Mouse (Mus musculus): Measurements from ENCODE around the gene Antxr2. TPM values are rescaled to one million over a fixed set of nuclear protein-coding genes. Genes with fewer than 3 reads are reported as not detected.

Antxr2 gene
- total RNA-seq, 2 experiments from 2014 or later = 8.1 to 12.1 TPM

DNA sequence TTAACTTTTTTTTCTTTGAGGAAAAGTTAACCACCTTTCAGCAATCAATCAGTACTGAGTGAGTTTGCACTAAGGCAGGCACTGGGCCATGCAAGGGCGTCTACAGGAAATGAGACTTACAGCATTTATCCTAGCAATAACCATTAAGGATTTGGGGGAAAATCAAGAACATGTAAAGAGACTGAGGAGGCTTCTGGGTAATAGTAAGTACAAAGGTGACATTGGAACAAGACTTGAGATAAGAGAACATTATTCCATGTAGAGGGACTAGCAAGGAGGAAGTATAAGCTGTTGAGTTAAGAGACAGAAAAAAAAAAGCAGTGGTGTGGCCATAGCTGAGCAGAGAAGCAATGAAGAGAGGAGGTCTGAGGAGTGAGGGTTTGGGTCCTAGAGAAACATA is 57.5 kb downstream of the Antxr2 start:
- Histone ChIP-seq H3K4me3 (no peak overlapping the region), H3K27ac (no peak overlapping the region)
- no peak for TF ChIP-seq CTCF (IDR thresholded peaks at IDR 0.05)
- intact Hi-C loops (cut with DNase I) = no loop called here
- no peak for DNase-seq

DNA sequence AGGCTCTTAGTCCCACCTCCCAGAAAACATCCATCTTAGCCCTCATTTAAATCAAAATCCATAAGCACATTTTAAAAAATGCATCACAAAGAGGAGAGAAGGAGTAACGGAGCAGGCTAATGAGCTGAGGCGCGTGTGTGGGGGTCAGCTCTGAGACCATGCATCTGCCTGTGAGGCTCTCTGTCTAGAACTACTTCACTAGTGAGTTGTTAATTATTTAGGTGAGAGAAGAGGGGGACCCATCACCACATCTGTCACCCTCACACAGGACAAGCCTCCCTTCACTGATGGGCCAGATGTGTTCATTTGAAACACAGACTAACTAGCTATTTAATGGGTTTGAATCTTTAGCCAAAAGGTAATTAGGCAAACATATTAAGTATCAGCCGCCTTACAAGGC is 58.8 kb downstream of the Antxr2 start:
- intact Hi-C loops (cut with DNase I) = no loop called here
- H3K27ac ChIP-seq = no peak overlapping the region
- TF ChIP-seq CTCF (IDR thresholded peaks at IDR 0.05) = no peak
- no peak overlapping the region for H3K4me3 ChIP-seq
- DNase-seq = no peak

DNA sequence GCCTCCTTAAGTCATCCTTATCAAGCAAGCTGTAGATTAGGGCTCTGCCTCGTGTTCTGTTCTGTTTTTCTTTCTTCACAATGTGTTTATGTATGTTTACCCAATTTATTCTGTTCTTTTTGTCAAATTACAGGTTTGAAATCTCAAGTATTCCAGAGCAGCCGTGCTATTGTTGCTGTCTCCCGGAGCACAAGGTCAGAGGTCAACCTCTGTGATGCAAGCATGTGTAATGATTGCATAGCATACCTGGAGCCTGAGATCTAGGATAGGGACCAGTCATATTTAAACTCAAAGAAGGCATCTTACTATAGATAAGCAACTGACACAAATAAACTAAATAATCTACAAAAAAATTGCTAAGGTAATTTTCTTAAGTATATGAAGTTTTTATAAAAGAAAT is 59.6 kb downstream of the Antxr2 start:
- intact Hi-C loops (cut with DNase I) = no loop called here
- DNase-seq = no peak
- TF ChIP-seq CTCF (IDR thresholded peaks at IDR 0.05) = no peak
- no peak overlapping the region for H3K27ac ChIP-seq
- H3K4me3 ChIP-seq = no peak overlapping the region

DNA sequence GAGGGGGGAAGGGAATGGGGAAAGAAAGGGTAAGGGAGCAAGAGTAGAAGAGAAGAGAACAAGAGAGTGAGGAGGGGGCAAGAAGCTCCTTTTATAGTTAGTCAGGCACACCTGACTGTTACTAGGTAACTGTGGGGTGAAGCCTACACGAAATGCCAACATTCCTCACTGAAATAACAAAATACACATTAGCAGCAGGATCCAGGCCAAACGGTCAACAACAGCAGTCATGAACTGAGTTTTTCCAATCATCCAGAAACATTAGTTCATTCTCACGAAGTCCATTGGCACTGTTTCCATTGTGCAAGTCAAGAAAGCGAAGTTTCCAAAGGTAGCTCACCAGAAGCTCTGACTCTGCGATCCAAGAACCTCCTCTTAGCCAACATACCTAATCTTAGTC is 63.8 kb downstream of the Antxr2 start:
- intact Hi-C loops (cut with DNase I) = no loop called here

DNA sequence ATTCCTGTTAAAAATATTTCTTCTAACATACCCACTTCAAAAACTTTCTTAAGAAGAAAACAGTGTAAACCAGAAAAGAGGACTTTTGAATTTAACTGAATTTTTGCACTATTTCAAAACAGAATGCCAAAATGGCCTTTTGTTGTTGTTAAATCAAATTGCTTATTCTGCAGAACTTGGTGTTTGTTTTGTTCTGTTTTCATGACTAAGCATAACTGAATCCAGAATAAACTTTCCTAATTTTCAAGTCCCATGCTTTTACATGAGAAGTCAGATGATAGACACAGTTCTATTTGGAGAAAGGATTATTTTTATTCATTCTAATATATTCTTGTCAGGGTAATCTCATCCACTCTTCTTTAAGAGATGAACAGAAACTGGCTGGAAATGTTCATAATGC is 64.7 kb downstream of the Antxr2 start:
- Histone ChIP-seq H3K4me3 (no peak overlapping the region), H3K27ac (no peak overlapping the region)
- TF ChIP-seq CTCF (IDR thresholded peaks at IDR 0.05) = no peak
- no peak for DNase-seq
- intact Hi-C loops (cut with DNase I) = no loop called here

More for the DNA sequence above, 63.8 kb downstream of the Antxr2 start:
- no peak for TF ChIP-seq CTCF (IDR thresholded peaks at IDR 0.05)
- Histone ChIP-seq H3K27ac (no peak overlapping the region), H3K4me3 (no peak overlapping the region)
- no peak for DNase-seq

DNA sequence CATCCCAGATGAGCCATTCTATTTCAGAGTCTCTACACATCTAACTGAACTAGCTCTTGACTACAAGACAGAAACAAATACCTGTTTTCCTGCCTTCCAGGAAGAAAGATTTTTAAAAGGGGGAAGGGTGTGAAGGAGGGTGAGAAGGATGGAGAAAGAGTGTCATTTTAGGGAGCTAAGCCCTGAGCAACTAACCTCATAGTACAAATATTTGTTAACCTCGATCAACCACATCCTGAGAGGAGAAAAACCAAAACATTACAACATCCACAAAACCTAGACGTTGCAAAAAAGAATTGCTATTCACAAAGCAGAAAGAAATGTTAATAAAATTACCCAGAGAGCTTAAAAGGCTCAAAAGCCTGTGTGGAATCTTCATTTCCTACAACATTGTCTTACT is 66.4 kb downstream of the Antxr2 start:
- no peak for TF ChIP-seq CTCF (IDR thresholded peaks at IDR 0.05)
- intact Hi-C loops (cut with DNase I) = no loop called here
- Histone ChIP-seq H3K4me3 (no peak overlapping the region), H3K27ac (no peak overlapping the region)
- DNase-seq = no peak

DNA sequence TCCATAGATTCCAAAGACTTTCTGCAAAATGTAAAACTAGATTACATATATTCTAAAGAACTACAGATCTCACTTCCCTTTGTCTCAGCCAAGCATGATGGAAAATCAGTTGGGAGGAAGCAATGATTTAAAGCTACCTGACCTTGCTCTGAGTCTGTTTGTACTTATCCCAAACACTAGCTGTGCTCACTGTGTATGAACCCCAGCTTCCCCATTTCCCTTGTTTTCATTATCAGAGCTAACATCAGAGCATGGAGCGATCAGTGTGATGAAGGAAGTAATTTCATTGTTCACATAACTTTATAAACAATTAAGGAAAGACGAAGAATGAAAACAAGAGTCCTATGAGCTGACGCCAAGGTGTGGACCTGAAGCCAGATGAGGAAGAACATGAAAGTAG is 68.3 kb downstream of the Antxr2 start:
- intact Hi-C loops (cut with DNase I) = no loop called here
- TF ChIP-seq CTCF (IDR thresholded peaks at IDR 0.05) = no peak
- no peak overlapping the region for H3K27ac ChIP-seq
- H3K4me3 ChIP-seq = no peak overlapping the region
- DNase-seq = no peak

DNA sequence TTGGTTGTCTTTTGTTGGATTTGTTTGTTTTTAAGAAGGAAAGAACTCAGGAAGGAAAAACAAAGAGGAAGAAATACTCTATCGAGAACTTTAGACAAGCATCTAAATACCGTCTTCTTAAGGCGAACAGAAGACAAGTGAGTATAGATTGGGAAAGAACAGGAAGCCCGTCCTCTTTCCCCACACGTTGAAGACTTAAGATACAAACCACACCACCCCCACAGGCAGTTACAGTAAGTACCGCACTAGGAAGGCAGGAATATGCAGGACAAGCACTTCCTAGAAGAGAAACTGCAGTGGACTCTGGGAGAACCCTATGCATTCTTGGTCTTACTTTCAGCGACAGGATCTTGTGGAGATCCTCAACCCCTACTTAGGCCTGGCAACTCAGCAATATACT is 69.1 kb downstream of the Antxr2 start:
- H3K27ac ChIP-seq = no peak overlapping the region
- intact Hi-C loops (cut with DNase I) = no loop called here
- no peak overlapping the region for H3K4me3 ChIP-seq
- TF ChIP-seq CTCF (IDR thresholded peaks at IDR 0.05) = no peak
- DNase-seq = no peak

DNA sequence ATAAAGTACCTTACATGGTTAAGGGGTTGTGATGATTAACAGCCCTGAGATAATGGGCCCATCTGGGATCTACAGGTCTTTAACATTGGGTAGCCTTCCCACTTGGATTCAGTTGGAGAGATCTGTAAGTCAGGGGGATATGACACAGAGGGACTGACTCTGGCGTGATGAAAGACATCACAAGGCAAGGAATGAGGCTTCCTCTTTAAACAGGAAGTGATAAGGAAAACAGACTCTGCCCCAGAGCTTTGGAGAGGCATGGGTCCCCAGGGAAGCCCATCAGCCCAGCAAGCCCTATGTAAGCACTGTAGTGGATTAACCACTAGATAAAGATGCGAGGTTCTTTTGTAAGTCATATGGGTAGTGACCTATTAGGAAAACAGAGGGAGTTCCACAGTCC is 71.2 kb downstream of the Antxr2 start:
- DNase-seq = no peak
- intact Hi-C loops (cut with DNase I) = no loop called here
- Histone ChIP-seq H3K27ac (no peak overlapping the region), H3K4me3 (no peak overlapping the region)
- no peak for TF ChIP-seq CTCF (IDR thresholded peaks at IDR 0.05)

DNA sequence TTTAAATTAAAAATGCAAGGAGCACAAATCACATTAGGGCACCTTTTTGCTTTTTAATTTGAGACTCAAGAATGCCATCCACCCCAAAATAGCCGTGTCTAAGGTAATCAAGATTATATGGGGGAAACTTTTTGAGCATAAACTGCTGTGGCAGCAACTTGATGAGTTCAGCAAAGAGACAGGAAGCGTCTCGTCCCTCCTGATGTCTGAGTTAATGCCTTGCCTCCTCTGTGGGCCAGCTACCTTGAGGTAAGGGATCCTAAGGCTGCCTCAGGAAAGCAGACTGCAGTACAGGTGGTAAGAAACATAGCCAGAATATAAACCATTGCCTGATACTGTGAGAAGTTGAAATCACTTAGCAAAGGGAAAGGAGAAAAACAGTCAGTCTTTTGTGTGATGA is 71.8 kb downstream of the Antxr2 start:
- DNase-seq = no peak
- no peak for TF ChIP-seq CTCF (IDR thresholded peaks at IDR 0.05)
- no peak overlapping the region for H3K4me3 ChIP-seq
- intact Hi-C loops (cut with DNase I) = no loop called here
- H3K27ac ChIP-seq = no peak overlapping the region

DNA sequence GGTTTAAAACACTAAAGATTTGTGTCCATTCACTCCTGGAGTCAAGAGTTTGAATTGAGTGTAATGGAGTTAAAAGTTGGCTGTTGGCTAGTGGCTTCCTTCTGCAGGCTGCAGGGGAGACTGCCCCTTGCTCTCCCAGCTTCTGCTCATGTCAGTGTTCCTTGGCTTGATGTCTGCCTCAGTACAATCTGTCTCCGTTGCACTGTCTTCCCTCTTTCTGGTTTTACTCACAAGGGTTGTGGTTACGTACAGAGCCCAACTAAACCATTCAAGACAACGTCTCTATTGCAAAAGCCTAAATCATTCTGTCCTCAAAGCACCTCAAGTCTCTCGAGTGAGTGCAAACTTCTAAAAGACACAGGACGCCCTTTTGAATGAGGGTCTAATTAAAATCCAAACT is 73.3 kb downstream of the Antxr2 start:
- intact Hi-C loops (cut with DNase I) = no loop called here
- TF ChIP-seq CTCF (IDR thresholded peaks at IDR 0.05) = no peak

DNA sequence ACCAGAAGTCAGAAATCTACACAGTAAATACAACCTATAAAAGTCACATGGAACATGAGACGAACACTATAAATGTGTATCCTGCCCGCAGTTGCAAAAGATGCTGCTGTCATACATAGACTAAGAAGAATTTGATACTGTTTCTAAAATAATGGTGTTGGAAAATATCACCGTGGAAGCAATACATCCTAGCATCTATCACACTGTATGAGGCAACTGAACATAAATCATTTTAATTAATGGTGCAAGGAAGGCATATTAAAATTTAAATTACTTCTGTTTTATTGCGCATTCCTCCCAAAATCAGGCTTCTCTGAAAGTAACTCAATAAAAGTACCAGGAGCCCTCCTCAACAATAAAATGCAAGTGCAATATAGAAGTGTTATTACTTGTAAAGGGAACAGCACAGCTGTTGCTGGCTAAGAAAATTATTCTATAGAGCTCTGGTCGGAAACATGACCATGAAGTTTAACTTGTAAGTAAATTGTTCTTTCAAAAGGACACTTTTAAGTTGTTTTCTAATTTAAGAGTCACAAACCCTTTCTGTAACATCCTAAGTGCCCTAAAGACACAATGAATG is 76.6 kb downstream of the Antxr2 start:
- TF ChIP-seq CTCF (IDR thresholded peaks at IDR 0.05) = no peak
- intact Hi-C loops (cut with DNase I) = no loop called here
- Histone ChIP-seq H3K27ac (no peak overlapping the region), H3K4me3 (no peak overlapping the region)
- DNase-seq = no peak

More for the DNA sequence above, 73.3 kb downstream of the Antxr2 start:
- no peak for DNase-seq
- Histone ChIP-seq H3K4me3 (no peak overlapping the region), H3K27ac (no peak overlapping the region)

DNA sequence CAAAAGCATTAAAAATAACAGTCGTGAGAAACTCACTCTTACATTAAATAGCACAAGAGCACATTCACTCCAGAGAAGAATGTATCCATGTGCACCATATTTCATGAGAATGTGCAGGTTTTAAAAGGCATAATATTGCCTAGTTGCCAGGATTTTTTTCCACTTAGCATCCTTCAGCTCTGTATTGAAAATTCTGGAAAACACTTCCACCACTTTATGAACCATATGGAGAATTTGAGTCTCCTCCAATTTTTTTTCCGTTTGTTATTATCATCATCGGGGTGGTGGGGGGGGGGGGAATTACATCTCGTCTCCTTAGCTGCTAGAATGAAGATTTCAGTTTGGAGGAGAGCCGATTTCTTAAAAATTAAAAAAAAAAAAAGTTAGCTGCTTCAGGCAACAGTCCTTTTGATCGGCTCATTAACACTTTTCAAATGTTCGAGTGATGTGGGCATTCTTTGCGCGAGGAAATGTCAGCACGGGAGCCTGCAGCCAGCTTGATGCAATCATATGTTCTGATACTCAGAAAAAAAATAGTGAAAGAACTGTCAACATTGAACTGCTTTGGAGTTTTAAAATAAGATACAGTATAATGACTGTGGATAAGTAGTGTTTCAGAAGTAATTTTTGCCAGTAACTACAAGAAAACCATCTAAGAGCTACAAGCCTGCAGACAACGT is 77.5 kb downstream of the Antxr2 start:
- no peak for TF ChIP-seq CTCF (IDR thresholded peaks at IDR 0.05)
- no peak for DNase-seq
- peak overlapping the region; percentile 17; the same call in 1 of the 2 replicates for H3K4me3 ChIP-seq
- intact Hi-C loops (cut with DNase I) = no loop called here
- H3K27ac ChIP-seq = no peak overlapping the region

DNA sequence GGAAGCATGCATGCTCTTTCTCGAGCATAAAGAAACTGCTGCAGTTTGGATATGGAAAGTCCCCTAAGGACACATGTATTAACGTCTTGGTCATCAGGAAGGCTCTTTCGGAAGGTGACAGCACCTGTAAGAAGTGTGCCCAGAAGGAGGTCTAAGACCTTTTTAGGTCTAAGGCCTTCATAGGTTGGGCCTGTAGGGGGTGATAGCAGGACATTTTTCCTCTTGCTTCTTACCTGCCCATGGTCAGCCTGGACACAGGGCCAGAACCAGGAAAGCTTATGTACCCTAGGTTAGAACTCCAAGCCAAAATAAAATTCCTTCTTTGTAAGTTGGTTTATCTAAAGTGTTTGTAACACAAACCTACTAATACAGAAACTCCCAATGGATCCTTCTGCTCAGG is 83.6 kb downstream of the Antxr2 start:
- no peak for DNase-seq
- TF ChIP-seq CTCF (IDR thresholded peaks at IDR 0.05) = peak; percentile 9; the same call in 1 of the 2 replicates
- intact Hi-C loops (cut with DNase I) = no loop called here
- Histone ChIP-seq H3K4me3 (no peak overlapping the region), H3K27ac (no peak overlapping the region)

Data from gastrocnemius, adult 2 months (tissue).